Mouse (Mus musculus): ENCODE results near the gene Rtkn.

Rtkn gene

GRCm38 (mm10) chr6:83134951-83135513, at the start of gene Rtkn:
TSS of gene Rtkn (plus strand) at chr6:83135463.
- in situ Hi-C loops (cut with MboI; ENCODE audit: unreplicated experiment in 2 of 2) = no loop called here

- in situ Hi-C loops (cut with MboI; ENCODE audit: unreplicated experiment in 2 of 2) = loop anchor here in 1 of 2 experiments (25.0 kb wide), 1 partner anchor 1124 kb away; the partner anchor contains the start of gene Mrpl19
Measured at GRCm38 (mm10) chr6:83086121-83087035, 48.9 kb upstream of the Rtkn start, which contains the start of gene Lbx2. TSS of gene Lbx2 (plus strand) at chr6:83086367.

- in situ Hi-C loops (cut with MboI; ENCODE audit: unreplicated experiment in 2 of 2) = loop anchor here in 1 of 2 experiments (25.0 kb wide), 1 partner anchor 1125 kb away; the partner anchor contains the start of gene Mrpl19
Measured at GRCm38 (mm10) chr6:83087205-83087925, 47.9 kb upstream of the Rtkn start.

GRCm38 (mm10) chr6:83087926-83088260, 47.4 kb upstream of the Rtkn start:
- in situ Hi-C loops (cut with MboI; ENCODE audit: unreplicated experiment in 2 of 2) = loop anchor here in 1 of 2 experiments (25.0 kb wide), 1 partner anchor 1126 kb away; the partner anchor contains the start of gene Mrpl19

- in situ Hi-C loops (cut with MboI; ENCODE audit: unreplicated experiment in 2 of 2) = loop anchor here in 1 of 2 experiments (25.0 kb wide), 1 partner anchor 1130 kb away; the partner anchor contains the start of gene Mrpl19
Measured at GRCm38 (mm10) chr6:83092416-83093127, 42.7 kb upstream of the Rtkn start.

- in situ Hi-C loops (cut with MboI; ENCODE audit: unreplicated experiment in 2 of 2) = loop anchor here in 1 of 2 experiments (5.0 to 25.0 kb wide), 2 partner anchors 184 to 1134 kb away; partner anchors contain the start of gene Mrpl19
Measured at GRCm38 (mm10) chr6:83095968-83096367, 39.3 kb upstream of the Rtkn start.

GRCm38 (mm10) chr6:83098411-83098810, 36.9 kb upstream of the Rtkn start:
- in situ Hi-C loops (cut with MboI; ENCODE audit: unreplicated experiment in 2 of 2) = loop anchor here in 1 of 2 experiments (5.0 to 25.0 kb wide), 2 partner anchors 186 to 1136 kb away; partner anchors contain the start of gene Mrpl19

GRCm38 (mm10) chr6:83101316-83101687, 34.0 kb upstream of the Rtkn start, which contains the start of the genes Ccdc142 and Gm42688:
TSS of gene Ccdc142 (plus strand) at chr6:83101601.
TSS of gene Gm42688 (plus strand) at chr6:83101617.
- in situ Hi-C loops (cut with MboI; ENCODE audit: unreplicated experiment in 2 of 2) = loop anchor here (5.0 to 10.0 kb wide), 6 partner anchors 53 to 403 kb away; partner anchors contain the start of genes 1700003E16Rik (in 1 of the 2), Dguok (in 1 of the 2), Mob1a (in 1 of the 2) and Mthfd2 (in 1 of the 2)

- in situ Hi-C loops (cut with MboI; ENCODE audit: unreplicated experiment in 2 of 2) = loop anchor here (5.0 to 10.0 kb wide), 6 partner anchors 53 to 403 kb away; partner anchors contain the start of genes 1700003E16Rik (in 1 of the 2), Dguok (in 1 of the 2), Mob1a (in 1 of the 2) and Mthfd2 (in 1 of the 2)
Measured at GRCm38 (mm10) chr6:83101688-83102556, 33.3 kb upstream of the Rtkn start.

GRCm38 (mm10) chr6:83103130-83103650, 32.1 kb upstream of the Rtkn start:
- in situ Hi-C loops (cut with MboI; ENCODE audit: unreplicated experiment in 2 of 2) = loop anchor here (5.0 to 10.0 kb wide), 6 partner anchors 52 to 402 kb away; partner anchors contain the start of genes 1700003E16Rik (in 1 of the 2), Dguok (in 1 of the 2), Mob1a (in 1 of the 2) and Mthfd2 (in 1 of the 2)

GRCm38 (mm10) chr6:83104158-83104557, 31.1 kb upstream of the Rtkn start:
- in situ Hi-C loops (cut with MboI; ENCODE audit: unreplicated experiment in 2 of 2) = loop anchor here (5.0 to 10.0 kb wide), 6 partner anchors 51 to 401 kb away; partner anchors contain the start of genes 1700003E16Rik (in 1 of the 2), Dguok (in 1 of the 2), Mob1a (in 1 of the 2) and Mthfd2 (in 1 of the 2)

GRCm38 (mm10) chr6:83107566-83108400, 27.5 kb upstream of the Rtkn start:
- in situ Hi-C loops (cut with MboI; ENCODE audit: unreplicated experiment in 2 of 2) = loop anchor here (5.0 to 10.0 kb wide), 6 partner anchors 47 to 397 kb away; partner anchors contain the start of genes 1700003E16Rik (in 1 of the 2), Dguok (in 1 of the 2), Mob1a (in 1 of the 2) and Mthfd2 (in 1 of the 2)

GRCm38 (mm10) chr6:83108762-83109668, 26.2 kb upstream of the Rtkn start, which contains the start of gene Mrpl53:
TSS of gene Mrpl53 (plus strand) at chr6:83109040.
- in situ Hi-C loops (cut with MboI; ENCODE audit: unreplicated experiment in 2 of 2) = loop anchor here (5.0 to 10.0 kb wide), 6 partner anchors 46 to 396 kb away; partner anchors contain the start of genes 1700003E16Rik (in 1 of the 2), Dguok (in 1 of the 2), Mob1a (in 1 of the 2) and Mthfd2 (in 1 of the 2)

GRCm38 (mm10) chr6:83111510-83112136, 23.6 kb upstream of the Rtkn start:
- in situ Hi-C loops (cut with MboI; ENCODE audit: unreplicated experiment in 2 of 2) = no loop called here

All from v-Abl transformed pro-B cells (cell line).